9 mouse cellular contexts compared by ENCODE assay signal in genomic region chr14:48295815-48296271, GRCm38 (mm10).
A peak's percentile ranks its signal among the peaks of the same experiment; 100 is the strongest.
DNase-seq lines count a peak whose midpoint lies in the region; ATAC-seq and TF ChIP-seq lines count a peak whose summit lies in the region.
"Had no signal": no experiment of that assay in that cellular context is flagged by ENCODE, and none has a peak within 500 bp of the region (broad histone marks: within the 10 kb centered on the region; RNA-seq: fewer than 3 reads in every experiment).

No protein-coding gene starts in this region.

- no peak overlapping the region; the same call in 1 of the 2 replicates for H3K9ac ChIP-seq in lung, embryonic 14.5 days
- H3K9ac ChIP-seq: midbrain, embryonic 12.5 days had no signal

- peak overlapping the region; percentile 52 for H3K4me2 ChIP-seq in lung, embryonic 14.5 days
- H3K4me2 ChIP-seq: midbrain, embryonic 12.5 days had no signal

- WGBS in lung, embryonic 14.5 days: 0% methylated on average over 7 of the region's 7 CpGs

- no peaks in the 10 kb centered on the region for H3K27me3 ChIP-seq in lung, embryonic 14.5 days (ENCODE audit: insufficient read depth, low read length)
- H3K27me3 ChIP-seq: midbrain, embryonic 12.5 days had no signal

- ATAC-seq in lung, embryonic 14.5 days (ENCODE audit: insufficient read depth): peak; percentile 71

- H3K36me3 ChIP-seq in lung, embryonic 14.5 days (ENCODE audit: insufficient read depth): no peaks in the 10 kb centered on the region
- H3K36me3 ChIP-seq: midbrain, embryonic 12.5 days had no signal

- no peak for TF ChIP-seq CTCF in lung, embryonic 14.5 days (IDR thresholded peaks at IDR 0.05; ENCODE audit: low read depth)

- peak; percentile 95 for DNase-seq in heart, adult 11 months
- no peak for DNase-seq in heart, postnatal 25 days (ENCODE audit: low spot score)
- peak; percentile 88 for DNase-seq in 416B (ENCODE audit: low read depth)
- DNase-seq in heart, adult 8-10 months (ENCODE audit: low spot score): peak; percentile 65
- DNase-seq in lung, embryonic 14.5 days: peak; percentile 72
- no peak for DNase-seq in spleen, adult 18-20 months
- DNase-seq in adrenal gland, adult 18-20 months (ENCODE audit: low spot score in 2 of 2): no peak
- DNase-seq in cerebellum, postnatal 25 days: no peak

- intact Hi-C loops in heart, postnatal 25 days (cut with DNase I): no loop called here

- H3K9me3 ChIP-seq in lung, embryonic 14.5 days (ENCODE audit: low read depth, low read length): no peaks in the 10 kb centered on the region
- H3K9me3 ChIP-seq: midbrain, embryonic 12.5 days had no signal

- peak overlapping the region; percentile 60 for H3K27ac ChIP-seq in lung, embryonic 14.5 days (ENCODE audit: low read depth)
- H3K27ac ChIP-seq: midbrain, embryonic 12.5 days had no signal

- H3K4me3 ChIP-seq in lung, embryonic 14.5 days (ENCODE audit: low read depth, low read length): peak overlapping the region; percentile 8; the same call in 1 of the 2 replicates
- H3K4me3 ChIP-seq: midbrain, embryonic 12.5 days had no signal

- peaks cover 12% of the 10 kb centered on the region for H3K4me1 ChIP-seq in lung, embryonic 14.5 days (ENCODE audit: insufficient read depth)
- H3K4me1 ChIP-seq: midbrain, embryonic 12.5 days had no signal

Comparison
In these comparisons a context has a peak if more than half of its experiments do, and no peak if none do; other contexts are left out.
1. DNase-seq: peak in heart, adult 11 months (single experiment), 416B (single experiment), heart, adult 8-10 months (single experiment) and lung, embryonic 14.5 days (single experiment); none in heart, postnatal 25 days (single experiment), spleen, adult 18-20 months (0 of 2), adrenal gland, adult 18-20 months (0 of 2) and cerebellum, postnatal 25 days (0 of 2).